ENCODE assay signal across 8 mouse cellular contexts in the genomic region with DNA sequence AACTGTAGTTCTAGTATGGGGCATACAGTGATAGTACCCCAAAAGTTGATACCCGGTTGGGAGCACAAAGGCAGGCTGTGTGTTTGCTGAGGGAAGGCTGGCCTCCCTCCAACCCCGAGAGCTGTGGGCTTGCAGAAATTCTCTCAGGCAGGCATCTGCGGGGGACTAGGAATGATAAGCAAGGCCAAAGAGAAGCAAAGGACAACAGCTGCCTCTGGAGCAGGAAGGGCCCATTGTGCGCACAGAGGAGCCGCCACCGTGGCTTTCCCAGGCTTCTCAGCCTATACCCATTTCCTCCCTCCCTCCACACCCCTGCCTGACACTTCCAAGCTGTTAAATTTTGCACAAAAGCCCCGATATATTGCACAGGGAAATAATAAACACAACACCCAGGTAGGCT. TPM values are rescaled to one million over a fixed set of nuclear protein-coding genes. Genes with fewer than 3 reads are reported as not detected.
A peak's percentile ranks its signal among the peaks of the same experiment; 100 is the strongest.
DNase-seq lines count a peak whose midpoint lies in the region; ATAC-seq and TF ChIP-seq lines count a peak whose summit lies in the region.

No protein-coding gene starts in this region.

- no peak for ATAC-seq in forebrain, embryonic 15.5 days (replicated peaks)
- ATAC-seq in midbrain, embryonic 12.5 days (ENCODE audit: low FRiP score, low read depth), result no peak

- 3% methylated on average over 7 of the region's 7 CpGs for WGBS in forebrain, embryonic 15.5 days
- 3% methylated on average over 7 of the region's 7 CpGs for WGBS in midbrain, embryonic 12.5 days

- H3K4me1 ChIP-seq in E14TG2a.4 (replicated peaks; ENCODE audit: low read depth, low read length), result peaks cover 76% of the 10 kb centered on the region
- peaks cover 30% of the 10 kb centered on the region for H3K4me1 ChIP-seq in forebrain, embryonic 15.5 days
- peaks cover 19% of the 10 kb centered on the region for H3K4me1 ChIP-seq in midbrain, embryonic 12.5 days

- TF ChIP-seq CTCF in E14TG2a.4 (conservative IDR thresholded peaks at IDR 0.05; ENCODE audit: low read length), result no peak
- TF ChIP-seq CTCF in gastrocnemius, adult 2 months (IDR thresholded peaks at IDR 0.05), result no peak

- peak overlapping the region; percentile 82 for H3K9ac ChIP-seq in forebrain, embryonic 15.5 days (replicated peaks)
- H3K9ac ChIP-seq in midbrain, embryonic 12.5 days (replicated peaks), result peak overlapping the region; percentile 39

- no peaks in the 10 kb centered on the region for H3K27me3 ChIP-seq in E14TG2a.4 (ENCODE audit: insufficient read depth, low read length)
- H3K27me3 ChIP-seq in forebrain, embryonic 15.5 days, result no peaks in the 10 kb centered on the region; the same call in 1 of the 2 replicates
- H3K27me3 ChIP-seq in midbrain, embryonic 12.5 days, result peaks cover 6% of the 10 kb centered on the region; the same call in 1 of the 2 replicates

- peak overlapping the region; percentile 86 for H3K4me3 ChIP-seq in E14TG2a.4 (replicated peaks; ENCODE audit: low read length)
- H3K4me3 ChIP-seq in forebrain, embryonic 15.5 days, result peak overlapping the region; percentile 72
- peak overlapping the region; percentile 86 for H3K4me3 ChIP-seq in midbrain, embryonic 12.5 days
- H3K4me3 ChIP-seq in gastrocnemius, adult 2 months, result no peak overlapping the region

- no peaks in the 10 kb centered on the region for H3K36me3 ChIP-seq in E14TG2a.4 (ENCODE audit: insufficient read depth, low read length)
- H3K36me3 ChIP-seq in forebrain, embryonic 15.5 days, result no peaks in the 10 kb centered on the region
- no peaks in the 10 kb centered on the region for H3K36me3 ChIP-seq in midbrain, embryonic 12.5 days

- intact Hi-C loops in gastrocnemius, adult 2 months (cut with DNase I), result no loop called here

- peak; percentile 79 for DNase-seq in heart, adult 11 months
- DNase-seq in heart, adult 9 months (ENCODE audit: low spot score in 2 of 2), result no peak
- DNase-seq in gastrocnemius, adult 2 months, result no peak
- DNase-seq in cerebellum, postnatal 36 days, result no peak
- no peak for DNase-seq in thymus, postnatal 36 days

- peak overlapping the region; percentile 64 for H3K4me2 ChIP-seq in forebrain, embryonic 15.5 days (replicated peaks)
- peak overlapping the region; percentile 78 for H3K4me2 ChIP-seq in midbrain, embryonic 12.5 days (replicated peaks)

- peak overlapping the region; percentile 92 for H3K27ac ChIP-seq in forebrain, embryonic 15.5 days (replicated peaks)
- H3K27ac ChIP-seq in midbrain, embryonic 12.5 days (replicated peaks), result peak overlapping the region; percentile 91
- no peak overlapping the region for H3K27ac ChIP-seq in gastrocnemius, adult 2 months

- no peaks in the 10 kb centered on the region for H3K9me3 ChIP-seq in E14TG2a.4 (ENCODE audit: low read length)
- H3K9me3 ChIP-seq in forebrain, embryonic 15.5 days, result no peaks in the 10 kb centered on the region
- H3K9me3 ChIP-seq in midbrain, embryonic 12.5 days, result no peaks in the 10 kb centered on the region

RNA-seq across cellular contexts. Expression of a gene that starts 1.4 kb away (rescaled TPM):
- polyA plus RNA-seq in forebrain, embryonic 15.5 days (2015; fragmentation: Nextera tagmentation; extraction: Ambion mirVana), result 32.9 and 33.0 TPM in 2 replicates
- 27.7 and 28.6 TPM in 2 replicates for polyA plus RNA-seq in midbrain, embryonic 12.5 days (2016; fragmentation: Nextera tagmentation; extraction: Ambion mirVana)
- total RNA-seq in gastrocnemius, adult 2 months (2021), result not detected

RNA-seq across cellular contexts. Expression of a gene that starts 15.5 kb away (rescaled TPM):
- 15.2 and 15.3 TPM in 2 replicates for polyA plus RNA-seq in forebrain, embryonic 15.5 days (2015; fragmentation: Nextera tagmentation; extraction: Ambion mirVana)
- 29.6 and 31.6 TPM in 2 replicates for polyA plus RNA-seq in midbrain, embryonic 12.5 days (2016; fragmentation: Nextera tagmentation; extraction: Ambion mirVana)
- not detected for total RNA-seq in gastrocnemius, adult 2 months (2021)

RNA-seq across cellular contexts. Expression of a gene that starts 39.7 kb away (rescaled TPM):
- 252 and 259 TPM in 2 replicates for polyA plus RNA-seq in forebrain, embryonic 15.5 days (2015; fragmentation: Nextera tagmentation; extraction: Ambion mirVana)
- polyA plus RNA-seq in midbrain, embryonic 12.5 days (2016; fragmentation: Nextera tagmentation; extraction: Ambion mirVana), result 202 and 232 TPM in 2 replicates
- 100 to 1,000 TPM; 134 to 140 TPM for total RNA-seq in gastrocnemius, adult 2 months (2021)
